Mouse (Mus musculus): ENCODE results near the gene Pigq. TPM values are rescaled to one million over a fixed set of nuclear protein-coding genes. Genes with fewer than 3 reads are reported as not detected.

Gene Pigq
- total RNA-seq, 2 experiments from 2014 or later = 116 to 118 TPM

DNA sequence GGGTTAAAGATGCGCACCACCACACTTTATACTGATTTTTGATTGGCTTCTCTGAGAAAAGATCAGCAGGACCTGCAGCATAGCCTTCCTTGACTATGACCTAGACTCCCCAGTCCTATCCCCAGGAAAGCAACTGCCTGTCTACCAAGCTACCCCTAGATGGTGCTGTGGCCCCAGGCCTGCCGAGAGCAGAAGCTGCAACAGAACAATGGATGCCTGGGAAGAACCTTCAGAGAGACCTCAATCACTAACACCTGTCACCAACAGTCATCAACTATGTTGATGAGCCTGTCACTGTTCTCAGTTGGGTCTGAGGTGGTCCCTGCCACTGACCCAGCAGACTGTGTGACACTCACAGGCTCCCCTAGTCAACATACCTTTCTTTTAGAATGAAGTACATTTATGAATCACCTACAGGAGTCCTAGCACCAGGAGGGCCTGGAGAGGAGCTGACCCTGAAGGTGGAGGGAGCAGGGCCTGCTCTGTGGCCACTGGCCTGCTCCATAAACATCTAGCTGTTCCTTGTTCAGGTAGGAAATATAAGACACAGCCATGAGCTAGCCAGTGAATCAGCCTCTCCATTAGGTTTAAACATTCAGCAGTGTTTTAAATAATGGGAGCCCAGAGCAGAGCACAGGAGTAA is 50.6 kb downstream of the Pigq start:
- peak; percentile 67 to 70 for DNase-seq (ENCODE audit: low spot score in 2 of 2)
- intact Hi-C loops (cut with DNase I) = loop anchor here (1.0 to 10.0 kb wide), 3 partner anchors 88 to 201 kb away; partner anchors contain the start of genes Decr2 and Nme4

DNA sequence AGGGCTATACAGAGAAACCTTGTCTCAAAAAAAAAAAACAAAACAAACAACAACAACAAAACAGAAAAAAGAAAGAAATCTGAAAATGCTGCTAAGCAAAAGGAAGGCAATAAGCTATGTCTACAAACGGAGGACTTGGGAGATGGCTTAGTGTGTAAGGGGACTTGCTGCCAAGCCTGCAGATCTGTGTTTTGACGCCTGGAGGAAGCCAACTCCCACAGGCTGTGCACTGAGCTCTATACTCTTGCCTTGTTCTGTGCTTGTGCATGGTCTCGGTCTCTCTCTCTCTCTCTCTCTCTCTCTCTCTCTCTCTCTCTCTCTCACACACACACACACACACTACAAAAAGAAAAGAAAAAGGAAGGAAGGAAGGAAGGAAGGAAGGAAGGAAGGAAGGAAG is 55.9 kb downstream of the Pigq start:
- intact Hi-C loops (cut with DNase I) = no loop called here

DNA sequence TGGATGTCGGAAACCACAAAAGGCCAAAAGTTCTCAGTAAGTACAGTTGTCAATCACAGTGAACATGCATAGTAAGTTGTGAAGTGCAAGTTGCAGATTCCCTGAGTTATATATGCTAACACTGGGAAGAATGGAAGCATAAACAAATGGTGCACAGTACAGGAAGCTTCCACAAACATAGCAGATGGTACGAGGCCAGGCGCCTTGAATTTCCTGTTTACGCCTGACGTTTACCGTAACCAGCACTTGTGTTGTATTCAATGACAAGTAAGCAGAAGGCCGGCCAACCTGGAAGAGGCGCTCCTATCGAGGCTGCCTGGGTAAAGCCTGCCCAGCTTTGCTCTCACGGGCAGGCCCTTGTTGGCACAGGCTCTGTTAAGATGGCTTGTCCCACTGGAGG is 57.3 kb downstream of the Pigq start:
- DNase-seq (ENCODE audit: low spot score in 2 of 2) = no peak
- intact Hi-C loops (cut with DNase I) = no loop called here

More for the DNA sequence above, 55.9 kb downstream of the Pigq start:
- DNase-seq (ENCODE audit: low spot score in 2 of 2) = peak; percentile 23 to 77

DNA sequence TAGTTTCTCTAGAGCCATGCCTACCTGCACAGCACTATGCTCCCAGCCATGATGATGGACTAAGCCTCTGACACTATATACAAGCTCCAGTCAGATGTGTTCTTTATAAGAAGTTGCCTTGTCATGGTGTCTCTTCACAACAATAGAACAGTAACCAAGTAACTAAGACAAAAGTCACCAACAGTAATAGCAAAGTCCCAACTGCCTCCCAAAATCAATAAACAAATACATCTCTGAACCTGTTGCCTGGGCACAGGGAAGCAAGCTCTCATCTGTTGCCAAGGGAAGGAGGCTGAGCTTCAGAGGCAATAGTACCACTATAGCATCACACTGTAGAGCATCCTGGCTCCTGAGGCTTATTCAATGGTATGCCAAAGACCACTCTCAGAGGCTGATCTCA is 57.9 kb downstream of the Pigq start:
- no peak for DNase-seq (ENCODE audit: low spot score in 2 of 2)
- intact Hi-C loops (cut with DNase I) = no loop called here

DNA sequence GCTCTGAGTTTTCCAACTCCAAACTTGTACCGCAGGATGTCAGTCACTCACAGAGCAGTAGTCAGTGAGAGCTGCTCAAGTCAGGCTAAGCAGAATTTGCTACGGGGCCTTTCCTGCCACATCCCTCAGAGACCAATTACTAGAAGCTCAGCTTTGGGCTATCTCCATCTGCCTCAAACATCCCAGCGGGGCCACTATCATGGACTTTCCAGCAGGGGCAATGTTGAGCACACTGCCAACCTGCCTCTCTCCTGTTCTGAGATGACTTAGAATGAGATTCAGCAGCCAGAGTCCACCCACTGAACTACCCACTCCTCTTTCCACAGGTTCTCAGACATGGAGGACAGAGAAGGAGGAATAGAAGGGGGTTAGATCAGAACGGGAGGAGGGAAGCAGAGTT is 59.1 kb downstream of the Pigq start:
- intact Hi-C loops (cut with DNase I) = no loop called here
- peak; percentile 29 to 64 for DNase-seq (ENCODE audit: low spot score in 2 of 2)

DNA sequence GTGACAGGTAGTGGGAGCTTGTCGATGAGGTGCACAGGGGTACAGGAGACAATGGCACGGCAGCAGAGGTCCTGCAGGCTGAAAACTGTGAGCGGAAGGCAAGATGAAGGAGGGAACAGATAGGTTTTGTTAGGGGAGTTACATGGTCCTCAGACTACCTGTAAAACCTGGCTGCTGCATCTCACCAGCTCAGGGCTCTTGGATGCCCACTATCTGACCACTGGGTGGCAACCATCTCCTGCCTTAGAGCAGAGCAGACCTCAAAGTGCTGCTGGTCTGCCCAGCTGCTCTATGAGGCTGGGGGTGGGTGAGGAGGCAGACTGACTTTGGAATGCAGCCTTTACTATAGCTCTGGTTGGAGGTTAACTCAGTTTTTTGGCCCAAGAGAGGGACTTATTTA is 60.9 kb downstream of the Pigq start:
- no peak for DNase-seq (ENCODE audit: low spot score in 2 of 2)
- intact Hi-C loops (cut with DNase I) = no loop called here

DNA sequence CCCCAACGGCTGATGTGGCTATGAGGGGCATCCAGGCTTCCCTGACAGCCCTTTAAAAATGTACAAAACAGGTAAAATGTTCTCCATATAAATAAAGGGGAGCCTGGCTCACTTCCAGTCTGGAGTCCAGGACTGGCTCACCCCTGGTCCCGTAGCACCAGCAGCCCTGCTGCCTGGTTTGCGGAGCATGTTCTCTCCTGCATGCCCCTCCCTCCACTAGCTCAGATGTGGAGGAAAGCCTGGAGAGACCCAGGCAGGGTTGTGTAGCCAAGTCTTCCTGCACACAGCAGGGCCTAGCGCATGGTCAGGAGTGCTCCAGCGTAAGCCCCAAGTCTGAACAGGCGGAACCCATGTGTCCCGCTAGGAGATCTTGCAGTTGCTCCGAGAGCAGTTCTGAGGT is 61.5 kb downstream of the Pigq start:
- DNase-seq (ENCODE audit: low spot score in 2 of 2) = no peak

DNA sequence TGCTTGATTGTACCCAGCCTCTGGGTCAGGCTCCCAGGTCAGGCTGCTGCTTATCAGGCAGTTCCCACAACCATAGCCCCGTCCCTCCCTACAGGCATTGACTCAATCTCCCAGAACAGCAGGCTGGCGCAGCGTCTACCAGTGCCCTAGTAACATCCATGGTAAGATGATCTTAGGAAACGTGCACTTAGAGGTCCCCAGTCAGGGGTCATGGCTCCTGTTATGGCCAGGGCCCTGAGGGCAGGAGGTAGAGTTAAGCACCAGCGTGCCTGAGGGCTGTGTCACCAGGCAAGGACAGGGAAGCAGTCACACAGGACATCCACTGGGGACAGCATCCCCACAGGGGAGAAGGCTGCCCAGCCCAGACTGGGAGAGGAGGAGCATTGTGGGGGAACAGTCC is 62.4 kb downstream of the Pigq start:
- intact Hi-C loops (cut with DNase I) = no loop called here
- DNase-seq (ENCODE audit: low spot score in 2 of 2) = no peak

More for the DNA sequence above, 61.5 kb downstream of the Pigq start:
- intact Hi-C loops (cut with DNase I) = no loop called here

DNA sequence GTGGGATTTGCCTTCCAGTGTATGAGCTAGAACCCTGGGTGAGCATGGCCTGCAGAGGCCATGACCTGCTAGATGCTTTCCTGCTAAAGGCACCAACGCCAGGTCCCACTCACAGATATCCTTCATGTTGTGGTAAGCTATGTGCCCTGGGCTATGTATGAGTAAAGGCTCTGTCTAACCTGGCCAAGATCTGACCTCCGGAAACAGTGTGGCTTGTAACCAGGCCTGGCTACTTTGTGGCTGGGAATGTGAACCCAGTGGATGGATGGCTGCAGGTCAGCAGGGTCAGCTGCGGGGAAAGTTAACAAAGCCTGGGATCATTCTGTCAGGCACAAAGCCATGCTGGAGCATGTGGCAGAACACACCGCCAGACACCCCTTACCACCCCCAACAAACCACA is 63.0 kb downstream of the Pigq start:
- intact Hi-C loops (cut with DNase I) = no loop called here
- DNase-seq (ENCODE audit: low spot score in 2 of 2) = no peak

DNA sequence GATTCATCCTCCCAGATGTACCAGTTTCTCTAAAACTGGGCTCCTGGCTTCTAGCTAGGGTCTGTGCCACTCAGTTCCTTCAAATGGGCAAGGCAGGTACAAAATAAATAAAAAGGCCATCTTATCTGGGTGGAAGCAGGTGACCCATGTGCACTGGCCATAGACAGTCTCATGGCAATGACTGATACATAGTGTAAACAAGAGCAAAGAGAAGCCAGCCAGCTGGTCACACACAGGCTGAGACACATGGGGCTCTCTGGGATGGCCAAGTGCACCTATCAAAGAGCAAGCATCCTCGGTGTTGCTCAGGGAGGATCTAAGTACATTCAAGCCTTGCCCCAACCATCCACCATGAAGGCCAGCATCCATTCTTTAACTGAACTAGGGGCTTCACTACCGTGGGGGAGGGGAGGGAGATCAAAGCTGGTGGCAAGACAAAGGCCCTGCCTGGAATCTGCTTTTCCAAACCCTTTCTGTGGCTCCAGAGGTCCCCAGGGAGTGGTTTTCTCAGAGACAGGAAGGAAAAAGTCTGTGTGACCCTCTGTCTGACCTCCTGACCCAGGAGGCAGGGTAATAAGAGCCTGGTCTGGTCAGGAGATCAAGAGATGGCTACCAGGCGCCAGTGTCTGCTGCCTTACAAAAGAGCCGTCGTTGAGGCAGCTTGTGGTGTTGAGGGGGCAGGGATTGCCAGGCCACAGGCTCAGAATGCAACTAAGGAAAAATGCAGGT is 63.7 kb downstream of the Pigq start:
- intact Hi-C loops (cut with DNase I) = no loop called here
- no peak for DNase-seq (ENCODE audit: low spot score in 2 of 2)

DNA sequence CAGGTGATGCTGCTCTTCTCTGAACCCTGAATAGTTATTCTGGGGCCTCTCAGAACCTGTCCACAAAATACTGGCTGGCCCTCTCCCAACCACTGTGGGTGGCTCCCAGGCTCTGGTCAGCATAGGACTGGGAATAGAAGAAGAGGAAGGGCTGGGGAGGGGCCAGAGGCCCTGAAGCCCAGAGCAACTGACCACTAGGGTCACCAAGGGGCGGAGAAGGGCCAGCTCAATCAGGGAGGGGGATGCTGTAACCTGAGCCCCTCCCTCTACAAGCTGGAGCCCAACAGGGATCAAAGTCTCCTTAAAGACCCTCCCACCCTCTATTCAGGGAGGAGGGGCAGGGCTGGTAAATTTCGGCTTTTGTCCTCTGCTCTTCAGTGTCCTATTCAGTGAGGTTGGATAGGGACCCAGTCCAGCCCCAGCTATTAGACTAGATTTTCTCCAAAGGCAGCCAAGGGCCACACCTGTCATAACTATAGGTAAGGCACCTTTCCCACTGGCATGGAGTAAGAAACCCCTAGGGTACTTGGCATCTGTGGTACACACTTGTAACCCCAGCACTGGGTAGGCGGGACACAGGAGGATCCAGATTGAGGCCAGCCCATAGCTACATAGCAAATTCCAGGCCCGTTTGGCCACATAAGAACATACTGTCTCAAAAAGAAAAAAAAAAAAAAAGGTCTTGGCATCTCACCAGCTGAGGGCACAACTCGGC is 64.4 kb downstream of the Pigq start, which contains the start of gene Wfikkn1:
TSS of gene Wfikkn1 (minus strand) at position 663 of the 715 bp plus-strand sequence.
- intact Hi-C loops (cut with DNase I) = no loop called here
- DNase-seq (ENCODE audit: low spot score in 2 of 2) = no peak

DNA sequence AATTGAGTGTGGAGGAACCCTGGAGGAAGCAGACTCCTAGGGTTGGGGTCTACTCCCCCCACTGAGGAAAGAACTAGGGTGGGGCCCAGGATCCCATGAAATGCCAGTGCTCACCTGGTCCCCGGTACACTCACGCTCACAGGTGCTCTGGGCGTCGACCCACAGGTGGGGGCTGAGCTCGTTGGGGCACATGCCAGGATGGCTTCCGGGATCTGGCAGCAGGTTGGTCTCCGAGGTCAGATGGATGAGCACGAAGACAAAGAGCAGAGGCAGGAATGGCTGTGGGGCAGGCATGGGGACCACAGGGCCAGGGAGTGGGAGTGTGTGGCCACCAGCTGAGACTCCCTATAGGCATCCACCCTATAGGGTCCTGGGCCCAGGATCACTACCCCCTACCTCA is 65.0 kb downstream of the Pigq start:
- intact Hi-C loops (cut with DNase I) = no loop called here
- DNase-seq (ENCODE audit: low spot score in 2 of 2) = no peak

DNA sequence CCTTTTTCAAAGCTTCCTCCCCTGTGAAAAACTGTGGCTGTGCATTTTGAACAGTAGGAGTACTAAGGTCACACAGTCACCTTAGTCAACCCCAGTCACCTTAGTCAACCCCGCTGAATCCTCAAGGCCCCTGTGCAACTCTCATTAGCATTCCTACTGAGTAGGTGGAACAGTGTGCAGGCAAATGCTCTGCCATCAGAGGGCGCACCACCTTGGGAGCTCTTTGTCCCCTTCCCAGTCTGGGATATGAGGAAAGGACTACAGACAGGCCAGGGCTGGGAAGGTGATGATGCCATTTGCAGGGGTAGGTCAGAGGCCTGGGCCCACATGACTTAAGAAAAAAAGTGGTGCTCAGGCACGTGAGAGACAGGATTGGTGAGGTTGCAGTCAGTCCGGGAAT is 65.5 kb downstream of the Pigq start:
- intact Hi-C loops (cut with DNase I) = no loop called here
- DNase-seq (ENCODE audit: low spot score in 2 of 2) = peak in 1 of 2 experiments; percentile 50

DNA sequence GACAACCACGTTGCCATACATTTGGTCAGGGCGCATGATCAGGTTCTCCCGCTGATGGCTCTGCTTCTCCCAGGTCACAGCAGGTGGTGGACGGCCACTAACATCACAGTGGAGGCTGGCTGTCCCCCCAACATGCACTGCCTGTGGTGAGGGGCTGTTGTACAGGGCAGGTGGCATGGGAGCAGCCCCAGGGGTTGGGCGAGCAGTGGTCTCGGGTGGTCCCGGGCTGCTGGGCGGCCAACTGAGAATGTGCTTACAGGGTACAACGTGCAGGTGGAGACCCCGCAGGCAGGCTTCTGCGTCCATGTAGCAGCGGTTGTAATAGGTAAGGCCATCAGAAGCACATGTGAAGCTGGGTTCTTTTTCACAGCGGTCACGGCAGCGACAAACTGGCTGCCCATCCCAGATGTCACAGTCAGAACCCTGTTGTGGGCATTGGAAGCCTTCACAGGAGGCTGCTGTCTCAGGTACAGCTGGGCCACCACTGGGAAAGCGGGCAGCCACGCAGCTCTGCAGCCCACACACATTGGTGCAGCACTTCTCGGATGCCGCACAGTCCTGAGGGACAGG is 66.0 kb downstream of the Pigq start:
- DNase-seq (ENCODE audit: low spot score in 2 of 2) = no peak
- intact Hi-C loops (cut with DNase I) = no loop called here

DNA sequence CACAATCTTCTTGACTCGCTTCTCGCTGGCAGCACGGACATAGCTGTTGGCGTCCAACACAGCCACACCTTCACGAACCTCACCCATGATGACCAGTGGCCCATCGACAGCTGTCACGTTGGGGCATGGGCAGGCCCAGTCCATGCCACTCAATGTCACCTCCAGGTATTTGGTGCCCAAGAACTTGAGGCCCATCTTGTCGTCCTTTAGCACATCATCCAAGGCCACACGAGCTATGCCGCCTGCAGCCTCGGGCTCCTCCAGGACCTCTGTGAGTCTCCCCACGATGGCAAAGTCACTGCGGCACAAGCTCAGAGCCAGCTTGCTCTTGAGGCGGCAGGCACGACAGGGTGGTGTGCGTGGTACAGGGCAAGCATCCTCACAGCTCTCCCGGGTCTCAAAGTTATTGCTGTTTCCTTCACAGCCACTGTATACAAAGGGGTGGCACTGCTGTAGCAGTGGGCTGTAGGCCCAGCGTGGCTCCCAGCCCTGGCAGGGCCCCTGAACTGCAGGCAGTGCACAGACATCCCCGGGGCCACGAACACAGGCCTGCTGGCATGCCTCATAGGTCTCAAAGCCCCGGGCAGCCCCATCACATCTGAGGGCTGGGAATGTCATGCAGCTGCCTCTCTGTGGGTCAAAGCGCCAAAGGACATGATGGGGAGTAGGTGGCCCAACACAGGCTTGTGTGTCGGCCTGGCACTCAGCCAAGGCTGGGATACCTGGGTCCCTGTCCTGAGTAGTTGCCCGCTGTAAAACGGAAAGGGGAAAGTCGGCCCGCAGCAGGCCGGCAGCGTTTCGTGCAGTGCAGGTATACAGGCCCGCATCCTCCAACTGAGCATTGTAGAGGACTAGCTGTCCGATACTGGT is 66.8 kb downstream of the Pigq start:
- DNase-seq (ENCODE audit: low spot score in 2 of 2) = no peak

DNA sequence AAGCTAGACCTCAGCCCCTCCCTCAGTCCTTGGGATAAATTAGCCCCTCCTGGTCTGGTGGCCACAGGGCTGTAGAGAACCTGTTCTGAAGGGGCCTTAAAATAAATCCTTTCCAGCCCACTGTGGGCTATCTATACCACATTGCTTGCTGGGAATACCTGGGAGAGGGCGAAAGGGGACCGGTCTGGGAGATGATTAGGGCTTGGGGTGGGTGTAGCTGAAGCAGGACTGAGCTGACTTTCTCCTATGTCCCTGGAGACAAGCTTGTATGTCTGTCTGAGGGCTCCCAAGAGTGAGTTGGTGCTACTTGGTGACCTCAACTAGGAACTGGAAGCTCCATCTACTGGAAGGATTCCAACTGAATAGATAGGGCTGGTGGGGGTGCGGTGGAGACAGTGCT is 67.7 kb downstream of the Pigq start:
- intact Hi-C loops (cut with DNase I) = no loop called here
- DNase-seq (ENCODE audit: low spot score in 2 of 2) = no peak

More for the DNA sequence above, 66.8 kb downstream of the Pigq start:
- intact Hi-C loops (cut with DNase I) = no loop called here
